Mouse (Mus musculus): Measurements from ENCODE around the gene Zfp839. TPM values are rescaled to one million over a fixed set of nuclear protein-coding genes. Genes with fewer than 3 reads are reported as not detected.

Gene Zfp839
- polyA plus RNA-seq, 1 experiment from 2014 or later = 4.4 TPM

DNA sequence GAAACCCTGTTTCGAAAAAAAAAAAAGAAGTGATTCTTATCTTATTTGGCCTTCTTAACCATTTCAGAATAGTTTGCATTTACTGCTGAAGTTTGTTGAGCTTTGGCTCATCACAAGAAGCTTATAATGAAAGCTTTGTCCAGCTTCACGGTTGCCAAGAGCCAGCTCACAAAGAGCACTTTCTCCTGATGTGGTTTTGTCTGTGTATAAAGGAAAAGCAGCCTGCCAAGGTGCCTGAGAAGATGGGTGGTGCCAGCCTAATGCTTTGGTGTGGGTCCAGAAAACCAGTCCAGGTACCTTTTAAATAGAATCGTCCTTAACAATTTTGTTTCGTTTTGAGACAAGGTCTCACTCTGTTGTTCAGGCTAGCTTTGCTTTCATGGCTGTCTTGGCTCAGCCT is 52.1 kb downstream of the Zfp839 start:
- H3K9ac ChIP-seq = no peak overlapping the region
- H3K36me3 ChIP-seq (replicated peaks) = no peaks in the 10 kb centered on the region
- no peaks in the 10 kb centered on the region for H3K9me3 ChIP-seq
- H3K4me3 ChIP-seq = no peak overlapping the region
- H3K27ac ChIP-seq = no peak overlapping the region
- H3K27me3 ChIP-seq (replicated peaks) = no peaks in the 10 kb centered on the region
- H3K4me2 ChIP-seq = no peak overlapping the region
- 72% methylated on average over 4 of the region's 4 CpGs for WGBS
- no peak for ATAC-seq (replicated peaks)
- H3K4me1 ChIP-seq = no peaks in the 10 kb centered on the region

DNA sequence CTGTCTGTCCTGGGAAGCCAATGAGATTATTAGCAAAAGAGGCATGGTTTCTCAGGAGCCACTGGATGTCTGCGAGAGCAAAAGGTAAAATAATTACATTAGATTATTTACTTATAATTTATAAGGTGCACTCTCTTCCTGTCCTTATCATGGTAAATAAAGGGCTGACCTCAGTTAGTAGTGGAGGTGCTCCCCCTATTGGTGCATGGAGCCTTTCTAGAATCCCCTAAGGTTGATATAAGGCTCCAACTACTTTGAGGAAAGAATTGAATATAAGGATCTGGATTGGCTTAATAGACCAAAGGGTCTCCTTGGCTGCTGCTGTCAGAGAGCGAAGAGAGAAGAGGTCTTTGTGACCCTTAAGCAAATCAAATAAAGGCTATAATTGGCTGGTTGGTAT is 53.5 kb downstream of the Zfp839 start:
- no peak for ATAC-seq (replicated peaks)
- Histone ChIP-seq H3K4me2 (no peak overlapping the region), H3K4me1 (no peaks in the 10 kb centered on the region), H3K9ac (no peak overlapping the region), H3K27ac (no peak overlapping the region), H3K4me3 (no peak overlapping the region), H3K36me3 (replicated peaks) (no peaks in the 10 kb centered on the region), H3K27me3 (replicated peaks) (no peaks in the 10 kb centered on the region), H3K9me3 (no peaks in the 10 kb centered on the region)
- WGBS = 79% methylated on average over 2 of the region's 2 CpGs

DNA sequence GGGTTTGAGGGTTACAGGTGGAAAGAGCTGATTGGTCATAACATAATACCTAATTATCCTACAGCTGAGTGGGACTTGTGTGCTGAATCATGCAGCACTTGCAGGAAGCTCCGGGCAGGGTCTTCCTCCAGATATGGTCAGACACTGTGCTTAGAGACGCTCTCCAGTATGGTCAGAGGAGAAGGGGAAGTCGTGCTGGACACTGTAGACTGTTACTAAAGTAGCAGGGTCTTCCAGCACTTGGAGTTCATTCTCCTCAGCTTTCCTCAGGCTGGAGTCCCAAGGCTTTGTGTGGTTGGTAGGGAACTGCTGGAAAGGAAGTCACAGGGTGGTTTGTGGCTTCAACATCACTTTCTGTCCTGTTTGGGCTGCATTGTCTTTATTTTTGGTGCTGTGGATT is 57.8 kb downstream of the Zfp839 start:
- ATAC-seq (replicated peaks) = no peak
- Histone ChIP-seq H3K9me3 (no peaks in the 10 kb centered on the region), H3K27me3 (replicated peaks) (no peaks in the 10 kb centered on the region), H3K4me2 (no peak overlapping the region), H3K9ac (no peak overlapping the region), H3K27ac (no peak overlapping the region), H3K36me3 (replicated peaks) (no peaks in the 10 kb centered on the region), H3K4me1 (no peaks in the 10 kb centered on the region), H3K4me3 (no peak overlapping the region)
- WGBS = 90% methylated on average over 3 of the region's 3 CpGs

DNA sequence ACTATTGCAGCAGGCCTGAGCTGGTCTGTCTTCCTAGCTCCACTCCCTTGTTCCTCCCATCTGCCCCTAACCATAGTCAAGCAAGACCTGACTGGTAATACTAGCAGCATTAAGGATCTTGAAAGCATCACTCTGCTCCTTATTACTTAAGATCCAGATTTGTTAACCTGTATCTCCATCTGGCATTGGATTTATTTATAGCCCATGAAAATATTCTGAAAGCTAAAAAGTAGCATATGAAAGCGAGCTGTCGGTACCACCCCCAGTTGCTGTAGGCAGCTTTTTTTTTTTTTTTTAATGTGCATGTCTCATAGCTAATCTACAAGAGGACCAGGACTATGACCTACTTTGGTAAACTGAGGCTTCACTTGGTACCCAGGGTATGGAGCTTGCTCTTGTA is 59.9 kb downstream of the Zfp839 start:
- Histone ChIP-seq H3K27me3 (replicated peaks) (no peaks in the 10 kb centered on the region), H3K36me3 (replicated peaks) (no peaks in the 10 kb centered on the region), H3K4me2 (no peak overlapping the region), H3K4me1 (no peaks in the 10 kb centered on the region), H3K9ac (no peak overlapping the region), H3K9me3 (no peaks in the 10 kb centered on the region), H3K4me3 (no peak overlapping the region), H3K27ac (no peak overlapping the region)
- ATAC-seq (replicated peaks) = no peak
- WGBS = 94% methylated on average over 2 of the region's 2 CpGs

DNA sequence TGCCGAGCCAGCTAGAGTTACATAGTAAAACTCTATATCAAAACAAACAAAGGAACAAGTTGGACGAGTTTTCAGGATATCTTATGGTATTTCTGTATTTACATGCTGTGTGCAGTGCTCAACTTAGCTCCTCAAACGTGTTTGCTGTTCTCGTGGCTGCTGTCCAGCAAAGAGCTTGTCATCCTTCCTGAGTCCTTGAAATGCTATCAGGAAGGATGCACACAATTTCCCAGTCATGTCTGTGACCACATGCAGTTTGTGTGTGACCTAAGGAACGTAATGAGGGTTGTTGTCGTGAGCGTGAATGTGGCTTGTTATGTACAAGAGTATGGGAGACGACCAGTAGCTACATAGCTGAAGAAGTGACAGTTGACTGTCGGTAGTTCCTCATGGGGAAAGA is 65.7 kb downstream of the Zfp839 start:
- H3K27me3 ChIP-seq (replicated peaks) = no peaks in the 10 kb centered on the region
- H3K9me3 ChIP-seq = no peaks in the 10 kb centered on the region
- 91% methylated on average over 9 of the region's 9 CpGs for WGBS
- no peak overlapping the region for H3K9ac ChIP-seq
- no peak overlapping the region for H3K4me2 ChIP-seq
- ATAC-seq (replicated peaks) = no peak
- no peak overlapping the region for H3K27ac ChIP-seq
- H3K36me3 ChIP-seq (replicated peaks) = peaks cover 21% of the 10 kb centered on the region; the same call in 1 of the 2 replicates
- no peak overlapping the region for H3K4me3 ChIP-seq
- H3K4me1 ChIP-seq = no peaks in the 10 kb centered on the region

Other genes with a start within 250 kb of the Zfp839 start
- gene Dync1h1, start 248.8 kb upstream of the Zfp839 start, polyA plus RNA-seq (2015; fragmentation: Nextera tagmentation; extraction: Ambion mirVana) = 93.3 and 108 TPM in 2 replicates
- gene 1700001K19Rik, start 167.6 kb upstream of the Zfp839 start, polyA plus RNA-seq (2015; fragmentation: Nextera tagmentation; extraction: Ambion mirVana) = 0.31 TPM in 1 of 2 replicates, not detected in the other
- gene Hsp90aa1, start 147.5 kb upstream of the Zfp839 start, polyA plus RNA-seq (2015; fragmentation: Nextera tagmentation; extraction: Ambion mirVana) = 1,449 and 1,477 TPM in 2 replicates
- 25.5 and 26.8 TPM in 2 replicates for gene Wdr20, start 112.3 kb upstream of the Zfp839 start, polyA plus RNA-seq (2015; fragmentation: Nextera tagmentation; extraction: Ambion mirVana)
- 17.0 and 17.2 TPM in 2 replicates for gene Mok, start 9.3 kb upstream of the Zfp839 start, polyA plus RNA-seq (2015; fragmentation: Nextera tagmentation; extraction: Ambion mirVana)
- 76.3 and 85.4 TPM in 2 replicates for gene Cinp, start 38.9 kb downstream of the Zfp839 start, polyA plus RNA-seq (2015; fragmentation: Nextera tagmentation; extraction: Ambion mirVana)
- gene Tecpr2, start 39.0 kb downstream of the Zfp839 start, polyA plus RNA-seq (2015; fragmentation: Nextera tagmentation; extraction: Ambion mirVana) = 8.9 and 9.4 TPM in 2 replicates
- gene Ankrd9, start 128.8 kb downstream of the Zfp839 start, polyA plus RNA-seq (2015; fragmentation: Nextera tagmentation; extraction: Ambion mirVana) = 8.0 and 8.3 TPM in 2 replicates
- gene Rcor1, start 189.1 kb downstream of the Zfp839 start, polyA plus RNA-seq (2015; fragmentation: Nextera tagmentation; extraction: Ambion mirVana) = 4.7 and 5.1 TPM in 2 replicates